Mouse (Mus musculus) MEL (cell line): ENCODE data around the gene Rbm28. TPM values are rescaled to one million over a fixed set of nuclear protein-coding genes. Genes with fewer than 3 reads are reported as not detected.

ENCODE experiments used
- DNase-seq: peaks from one replicate; pipeline ENCODE4 v3.0.0; 2011; ENCODE audit warnings: low read depth, low spot score
- H3K27ac ChIP-seq: 2 replicates; pipeline ENCODE4 v1.5.1; 2012; ENCODE audit warnings: low read depth, mild to moderate bottlenecking, control low read depth, low read length, moderate library complexity; ENCODE audit not compliant: control insufficient read depth
- H3K27me3 ChIP-seq, 2 experiments: fragments of 150-350 bp in 1 of 2; sonication (generic) in 1 of 2; 2 replicates each; pipeline ENCODE4 v1.6.1; 2012; ENCODE audit warnings: low read length in 2 of 2, mild to moderate bottlenecking in 2 of 2, improper control_type of control experiment in 1 of 2, moderate library complexity in 1 of 2; ENCODE audit not compliant: insufficient read depth in 2 of 2, control insufficient read depth in 1 of 2
- H3K36me3 ChIP-seq, 2 experiments: 2 replicates each; pipeline ENCODE4 v1.6.1; 2012 to 2014; ENCODE audit warnings: low read length in 2 of 2, improper control_type of control experiment in 1 of 2, inconsistent platforms in 1 of 2, mild to moderate bottlenecking in 1 of 2; ENCODE audit not compliant: insufficient read depth in 2 of 2, control insufficient read depth in 1 of 2
- H3K4me1 ChIP-seq, 2 experiments: fragments of 150-350 bp in 1 of 2; sonication (generic) in 1 of 2; 2 replicates each; pipeline ENCODE4 v1.6.1; 2012; ENCODE audit warnings: low read length in 2 of 2, improper control_type of control experiment in 1 of 2, mild to moderate bottlenecking in 1 of 2; ENCODE audit not compliant: insufficient read depth in 2 of 2, control insufficient read depth in 1 of 2
- H3K4me3 ChIP-seq, 2 experiments: fragments of 150-350 bp in 1 of 2; sonication (generic) in 1 of 2; 2 replicates each; pipeline ENCODE4 v1.5.1; 2012; ENCODE audit warnings: low read depth in 2 of 2, low read length in 2 of 2, mild to moderate bottlenecking in 2 of 2, moderate library complexity in 2 of 2, control low read depth in 1 of 2, improper control_type of control experiment in 1 of 2; ENCODE audit not compliant: control insufficient read depth in 1 of 2, insufficient read depth in 1 of 2
- H3K79me2 ChIP-seq: 2 replicates; pipeline ENCODE4 v1.6.1; 2012; ENCODE audit warnings: mild to moderate bottlenecking, low read length, moderate library complexity; ENCODE audit not compliant: control insufficient read depth, poor library complexity, insufficient read depth
- H3K9ac ChIP-seq: 2 replicates; pipeline ENCODE4 v1.6.1; 2012; ENCODE audit warnings: low read depth, mild to moderate bottlenecking, control low read depth, low read length, moderate library complexity; ENCODE audit not compliant: control insufficient read depth, poor library complexity, severe bottlenecking
- H3K9me3 ChIP-seq: fragments of 150-350 bp; sonication (generic); replicated peaks from 2 replicates; pipeline ENCODE4 v1.6.1; 2012; ENCODE audit warnings: mild to moderate bottlenecking, low read length, improper control_type of control experiment, moderate library complexity; ENCODE audit not compliant: insufficient read depth
- BHLHE40 ChIP-seq: IDR thresholded peaks from 2 replicates; pipeline ENCODE4 v1.6.1; 2012; ENCODE audit warnings: low read depth, mild to moderate bottlenecking, inconsistent platforms, low read length, improper control_type of control experiment, borderline replicate concordance
- CHD2 ChIP-seq: IDR thresholded peaks from 2 replicates; pipeline ENCODE4 v1.6.1; 2011; ENCODE audit warnings: low read length, improper control_type of control experiment
- CTCF ChIP-seq, 3 experiments: IDR thresholded peaks in 2 of 3; conservative IDR thresholded peaks in 1 of 3; 2 replicates each; pipeline ENCODE4 v1.5.1; 2011 to 2012; ENCODE audit warnings: low read length in 3 of 3, low read depth in 2 of 3, mild to moderate bottlenecking in 2 of 3, improper control_type of control experiment in 1 of 3, inconsistent platforms in 1 of 3, mixed read lengths in 1 of 3, moderate library complexity in 1 of 3; ENCODE audit not compliant: control insufficient read depth in 1 of 3, insufficient read depth in 1 of 3, poor library complexity in 1 of 3, severe bottlenecking in 1 of 3
- ETS1 ChIP-seq: IDR thresholded peaks from 2 replicates; pipeline ENCODE4 v1.6.1; 2012; ENCODE audit warnings: low read depth, mild to moderate bottlenecking, inconsistent platforms, low read length, improper control_type of control experiment, moderate library complexity
- MAZ ChIP-seq: IDR thresholded peaks from 2 replicates; pipeline ENCODE4 v1.6.1; 2012; ENCODE audit warnings: low read depth, mild to moderate bottlenecking, inconsistent platforms, low read length, improper control_type of control experiment
- MYB ChIP-seq: IDR thresholded peaks from 2 replicates; pipeline ENCODE4 v1.6.1; 2011; ENCODE audit warnings: mild to moderate bottlenecking, low read depth, low read length, improper control_type of control experiment
- NELFE ChIP-seq: IDR thresholded peaks from 2 replicates; pipeline ENCODE4 v1.6.1; 2011; ENCODE audit warnings: low read depth, low read length, improper control_type of control experiment
- POLR2A ChIP-seq, 2 experiments: IDR thresholded peaks; 2 replicates each; pipeline ENCODE4 v1.6.1; 2011 to 2012; ENCODE audit warnings: low read length in 2 of 2, mild to moderate bottlenecking in 2 of 2, control low read depth in 1 of 2, improper control_type of control experiment in 1 of 2, low read depth in 1 of 2, moderate library complexity in 1 of 2; ENCODE audit not compliant: control insufficient read depth in 1 of 2, insufficient read depth in 1 of 2, poor library complexity in 1 of 2
- POLR2AphosphoS5 ChIP-seq: IDR thresholded peaks from 2 replicates; pipeline ENCODE4 v1.6.1; 2012; ENCODE audit warnings: low read depth, borderline replicate concordance, mild to moderate bottlenecking, inconsistent platforms, low read length, moderate library complexity, mixed read lengths
- RAD21 ChIP-seq: IDR thresholded peaks from 2 replicates; pipeline ENCODE4 v1.6.1; 2011; ENCODE audit warnings: mild to moderate bottlenecking, low read depth, low read length, improper control_type of control experiment
- RCOR1 ChIP-seq: IDR thresholded peaks from 2 replicates; pipeline ENCODE4 v1.6.1; 2012; ENCODE audit warnings: low read depth, mild to moderate bottlenecking, inconsistent platforms, low read length, improper control_type of control experiment
- SIN3A ChIP-seq: IDR thresholded peaks from 2 replicates; pipeline ENCODE4 v1.6.1; 2012; ENCODE audit warnings: low read length, improper control_type of control experiment, inconsistent platforms
- SMC3 ChIP-seq: IDR thresholded peaks from 2 replicates; pipeline ENCODE4 v1.6.1; 2011; ENCODE audit warnings: low read depth, low read length, improper control_type of control experiment
- TAL1 ChIP-seq: IDR thresholded peaks from 2 replicates; pipeline ENCODE4 v1.6.1; 2012; ENCODE audit warnings: mild to moderate bottlenecking, inconsistent platforms, low read length, moderate library complexity, mixed read lengths
- TCF12 ChIP-seq: IDR thresholded peaks from 2 replicates; pipeline ENCODE4 v1.6.1; 2014; ENCODE audit warnings: low read depth, mild to moderate bottlenecking, inconsistent platforms, low read length, improper control_type of control experiment, moderate library complexity
- UBTF ChIP-seq: IDR thresholded peaks from 2 replicates; pipeline ENCODE4 v1.6.1; 2012; ENCODE audit warnings: low read depth, mild to moderate bottlenecking, inconsistent platforms, low read length, improper control_type of control experiment, moderate library complexity, borderline replicate concordance; ENCODE audit not compliant: insufficient read depth
- ZC3H11A ChIP-seq: IDR thresholded peaks from 2 replicates; pipeline ENCODE4 v1.6.1; 2012; ENCODE audit warnings: low read depth, mild to moderate bottlenecking, inconsistent platforms, low read length, improper control_type of control experiment
- ZNF384 ChIP-seq: IDR thresholded peaks from 2 replicates; pipeline ENCODE4 v1.6.1; 2012; ENCODE audit warnings: low read depth, mild to moderate bottlenecking, inconsistent platforms, low read length, improper control_type of control experiment
- polyA plus RNA-seq, 2 experiments: library from polyadenylated mRNA; stranded (reverse) in 1 of 2; unstranded in 1 of 2; fragments of >175 nt in 1 of 2; fragments of >200 nt in 1 of 2; gene quantifications; 2 replicates each; pipeline versions ENCODE4 v1.2.1 to v1.2.4; 2012; ENCODE audit warnings: low replicate concordance in 2 of 2, low read depth in 1 of 2; ENCODE audit not compliant: insufficient read length in 2 of 2, insufficient read depth in 1 of 2, missing spikeins in 1 of 2
- total RNA-seq: library from RNA; depleted of rRNA; stranded (reverse); fragments of 300-350 nt; gene quantifications from 2 replicates; pipeline ENCODE4 v1.2.3, GENCODE M21; 2012

Rbm28 gene
- total and polyA plus RNA-seq, 3 experiments, result 48.2 to 312 (median 91.2) TPM

GRCm38 (mm10) chr6:29204932-29205614 lies 40.3 kb upstream of the Rbm28 start:
- Histone ChIP-seq H3K9ac (no peak overlapping the region), H3K27me3 (no peaks in the 10 kb centered on the region), H3K4me3 (no peak overlapping the region), H3K27ac (no peak overlapping the region), H3K79me2 (no peaks in the 10 kb centered on the region), H3K9me3 (no peaks in the 10 kb centered on the region), H3K4me1 (peaks cover 8 to 12% of the 10 kb centered on the region in 2 experiments), H3K36me3 (peaks cover 3 to 12% of the 10 kb centered on the region in 2 experiments; a peak in 3 of 4 replicates)
- peak; percentile 45 for DNase-seq
- TF ChIP-seq SIN3A (no peak), SMC3 (peak; percentile 61), ZC3H11A (peak; percentile 40; the same call in 1 of the 2 replicates), MAZ (no peak), ETS1 (no peak), POLR2A (IDR thresholded peaks at IDR 0.05; ENCODE audit: control insufficient read depth in 1 of 2, insufficient read depth in 1 of 2, low read depth in 1 of 2, low read length in 2 of 2, poor library complexity in 1 of 2) (0 out of 4 replicates have a peak, but pooled peaks of 1 of the 2 experiments have one; percentile 3), CTCF (IDR thresholded peaks at IDR 0.05 in 2 of 3, conservative IDR thresholded peaks at IDR 0.05 in 1 of 3; ENCODE audit: control insufficient read depth in 1 of 3, insufficient read depth in 1 of 3, low read depth in 2 of 3, low read length in 3 of 3, poor library complexity in 1 of 3, severe bottlenecking in 1 of 3) (peak; percentile 73 to 97 (median 80)), POLR2AphosphoS5 (no peak), RAD21 (peak; percentile 64)

GRCm38 (mm10) chr6:29203861-29204585 lies 39.2 kb upstream of the Rbm28 start:
- no peak overlapping the region for H3K9ac ChIP-seq
- no peaks in the 10 kb centered on the region for H3K27me3 ChIP-seq
- no peak overlapping the region for H3K4me3 ChIP-seq
- H3K9me3 ChIP-seq, result no peaks in the 10 kb centered on the region
- H3K79me2 ChIP-seq, result no peaks in the 10 kb centered on the region
- TF ChIP-seq UBTF (no peak), TAL1 (no peak), NELFE (no peak), CHD2 (no peak), TCF12 (no peak), RCOR1 (no peak), POLR2AphosphoS5 (no peak), RAD21 (no peak), POLR2A (IDR thresholded peaks at IDR 0.05; ENCODE audit: control insufficient read depth in 1 of 2, insufficient read depth in 1 of 2, low read depth in 1 of 2, low read length in 2 of 2, poor library complexity in 1 of 2) (no peak), MYB (no peak), ZNF384 (no peak), BHLHE40 (no peak)
- H3K27ac ChIP-seq, result no peak overlapping the region
- no peak for DNase-seq
- peaks cover 6 to 11% of the 10 kb centered on the region in 2 experiments; a peak in 3 of 4 replicates for H3K4me1 ChIP-seq
- H3K36me3 ChIP-seq, result peaks cover 3 to 11% of the 10 kb centered on the region in 2 experiments; a peak in 3 of 4 replicates
